Mouse (Mus musculus): ENCODE data around the gene Adamtsl1.
A peak's percentile ranks its signal among the peaks of the same experiment; 100 is the strongest.

The Adamtsl1 gene

DNA sequence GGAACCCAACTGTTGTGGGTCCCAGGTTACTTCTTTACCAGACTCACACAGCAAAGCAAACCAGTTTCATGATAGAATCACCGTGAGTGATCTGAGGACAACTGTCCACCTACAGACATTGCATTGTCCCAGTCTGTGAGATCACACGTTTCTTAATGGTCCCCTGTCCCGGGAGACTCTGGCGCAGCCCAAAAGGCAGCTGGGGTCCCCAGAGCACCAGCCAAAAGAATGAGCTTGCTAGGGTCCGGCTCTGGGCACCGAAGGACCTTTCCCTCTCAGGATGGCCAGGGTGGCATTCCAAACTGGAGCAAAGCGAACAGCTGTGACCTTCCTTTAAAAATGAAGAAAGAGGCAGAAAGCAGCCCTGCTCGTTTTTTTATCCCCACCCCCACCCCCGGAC lies at the start of gene Adamtsl1:
Gene Adamtsl1, plus strand, starts transcription at position 381 of the 400 bp plus-strand sequence.
- DNase-seq (ENCODE audit: low spot score) = no peak

- DNase-seq (ENCODE audit: low spot score) = no peak
Measured at GRCm38 (mm10) chr4:85483586-85483985, 30.4 kb upstream of the Adamtsl1 start.

- DNase-seq (ENCODE audit: low spot score) = peak; percentile 41
Measured at GRCm38 (mm10) chr4:85486316-85486946, 27.5 kb upstream of the Adamtsl1 start.

DNA sequence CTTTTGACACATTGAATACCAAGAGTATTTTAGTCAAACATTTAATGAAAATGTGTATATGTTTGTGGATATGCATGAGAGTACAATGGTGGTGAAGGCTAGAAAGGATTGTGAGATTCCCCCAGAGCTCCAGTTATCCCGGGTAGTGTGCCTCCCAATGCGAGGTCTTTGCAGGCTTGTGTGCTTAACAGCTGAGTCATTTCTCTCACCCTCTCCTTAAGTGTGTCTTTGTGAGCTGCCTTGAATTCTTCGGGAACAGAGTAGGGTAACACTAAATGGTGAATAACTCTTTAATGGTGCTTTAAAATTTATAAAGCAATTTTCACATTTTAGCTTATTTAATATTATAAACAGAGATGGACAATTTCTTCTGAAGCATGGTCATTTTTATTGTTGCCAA lies 8.3 kb upstream of the Adamtsl1 start:
- no peak for DNase-seq (ENCODE audit: low spot score)

DNA sequence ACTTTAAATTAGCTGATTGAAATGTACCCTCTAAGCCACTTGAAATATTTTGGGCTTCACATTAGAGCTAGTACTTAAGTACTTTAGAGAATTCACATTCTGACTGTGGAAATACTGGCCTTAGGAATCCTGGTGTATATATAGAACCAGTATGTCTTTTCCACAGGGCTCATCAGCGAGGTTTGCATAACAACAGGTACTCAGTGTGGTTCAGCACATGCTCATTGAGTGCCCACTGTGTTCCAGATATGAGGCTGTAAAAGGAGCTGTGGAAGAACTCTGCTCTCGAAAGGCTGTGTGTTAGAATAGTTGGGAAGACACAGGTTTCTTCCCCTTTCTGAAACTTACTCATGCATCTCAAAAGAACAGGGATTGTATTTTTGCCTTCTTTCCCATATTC lies 7.0 kb upstream of the Adamtsl1 start:
- no peak for DNase-seq (ENCODE audit: low spot score)

- DNase-seq (ENCODE audit: low spot score) = no peak
Measured at GRCm38 (mm10) chr4:85507491-85507890, 6.5 kb upstream of the Adamtsl1 start.

GRCm38 (mm10) chr4:85513288-85513687 lies 684 bp upstream of the Adamtsl1 start:
- DNase-seq (ENCODE audit: low spot score) = no peak

DNA sequence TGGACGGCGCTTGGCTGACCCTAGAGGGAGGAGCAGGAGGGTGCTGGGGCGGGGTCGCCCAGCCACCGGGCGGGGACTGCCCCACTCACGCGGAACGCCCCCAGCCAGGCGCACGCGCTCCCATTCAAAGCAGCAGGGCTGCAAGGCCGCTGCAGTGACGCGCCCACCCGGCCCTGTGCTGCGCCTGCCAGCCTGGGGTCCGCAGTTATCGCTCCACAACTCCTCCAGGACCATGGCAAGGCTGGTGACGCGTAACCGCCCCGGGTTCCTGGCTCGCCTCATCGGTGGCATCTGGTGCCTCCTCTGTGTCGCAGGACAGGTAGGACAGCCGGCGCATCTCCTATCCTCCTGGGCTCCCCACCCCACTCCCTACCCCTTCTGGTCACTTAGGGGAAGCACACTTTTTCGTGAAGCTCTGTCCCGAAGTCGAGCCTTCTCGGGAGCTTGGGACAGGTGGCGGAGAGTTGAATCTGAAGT lies 271 bp downstream of the Adamtsl1 start:
- DNase-seq (ENCODE audit: low spot score) = no peak

DNA sequence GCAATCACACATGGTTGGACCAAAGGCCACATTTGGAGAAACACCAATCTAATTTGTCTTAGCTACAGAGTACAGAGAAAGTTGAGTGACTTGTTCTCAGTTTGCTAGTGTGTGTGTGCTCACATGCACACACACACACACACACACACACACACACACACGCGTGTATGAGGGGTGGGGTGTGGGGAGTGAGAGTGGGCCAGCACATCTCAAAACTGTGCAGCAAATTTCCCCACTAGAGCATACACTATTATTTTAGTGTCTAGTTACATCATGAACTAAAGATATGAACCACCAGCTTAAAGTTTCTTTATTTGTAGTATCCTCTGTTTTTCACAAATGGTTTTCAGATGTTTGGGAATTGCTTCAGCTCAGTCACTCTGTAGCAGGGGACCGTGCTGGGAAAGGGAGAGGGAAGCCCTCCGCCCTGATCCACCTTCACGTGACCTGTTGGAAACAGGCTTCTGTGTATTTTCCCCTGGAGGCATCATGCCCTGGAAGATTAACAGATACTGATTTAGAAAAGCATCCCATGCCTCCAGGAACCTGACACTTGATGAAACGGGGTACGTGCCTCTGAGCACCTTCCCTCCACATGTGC lies 13.1 kb downstream of the Adamtsl1 start:
- DNase-seq (ENCODE audit: low spot score) = no peak

DNA sequence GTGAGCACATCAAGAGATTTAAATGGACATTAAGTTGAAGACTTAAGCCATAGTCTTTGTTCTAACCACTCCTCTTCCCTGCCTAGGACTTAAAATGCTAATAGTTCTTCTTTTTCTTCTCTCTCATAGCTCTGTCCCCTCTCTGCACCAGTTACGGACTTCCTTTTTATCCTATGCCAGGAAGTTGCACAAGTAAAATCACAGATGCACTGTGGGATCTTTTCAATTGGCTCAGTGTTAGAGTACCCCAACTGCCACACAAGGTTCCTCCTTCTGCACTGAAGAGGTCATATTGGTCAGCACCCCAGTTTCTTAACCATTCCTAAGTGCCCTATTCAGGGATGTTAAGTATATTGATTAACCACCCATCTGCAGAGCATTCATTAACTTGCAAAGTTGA lies 15.9 kb downstream of the Adamtsl1 start:
- no peak for DNase-seq (ENCODE audit: low spot score)

DNA sequence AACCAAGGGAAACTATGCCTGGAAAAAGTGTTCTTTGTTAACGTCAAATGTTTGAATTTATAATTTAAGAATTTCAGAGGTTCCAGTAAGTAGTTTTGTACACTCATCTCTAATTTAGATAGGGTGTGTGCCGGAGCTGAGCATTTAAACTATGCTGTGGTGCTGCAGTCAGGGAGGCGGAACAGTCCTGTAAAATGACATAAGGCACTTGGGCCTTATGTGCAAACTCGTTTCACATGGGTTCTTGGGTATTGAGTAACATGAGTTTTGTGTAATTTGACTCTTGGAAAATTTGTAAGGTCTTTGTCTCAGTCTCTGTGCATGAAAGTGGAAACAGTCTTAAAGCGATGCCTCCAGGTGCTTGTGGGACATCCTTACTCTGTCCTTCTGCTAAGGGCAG lies 25.7 kb downstream of the Adamtsl1 start:
- DNase-seq (ENCODE audit: low spot score) = no peak

- DNase-seq (ENCODE audit: low spot score) = no peak
Measured at GRCm38 (mm10) chr4:85543221-85543620, 29.2 kb downstream of the Adamtsl1 start.

DNA sequence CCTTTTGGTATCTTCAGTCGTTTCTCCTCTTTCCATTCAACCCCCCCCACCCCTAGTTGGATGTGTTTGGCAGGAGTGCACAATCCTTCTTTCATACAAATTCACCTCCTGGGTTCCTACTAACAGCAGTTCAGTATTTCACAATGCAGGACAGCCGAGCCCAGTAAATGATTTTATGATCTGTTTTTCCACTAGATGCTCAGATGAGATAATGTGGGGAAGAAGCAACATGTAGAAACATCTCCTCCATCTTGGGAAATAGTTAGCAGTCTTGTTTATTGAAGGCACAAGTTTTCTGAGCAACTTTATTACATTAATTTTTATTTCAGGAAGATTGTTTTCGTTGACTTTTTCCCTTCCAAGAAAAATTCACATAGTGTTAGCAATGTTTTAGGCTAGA lies 40.7 kb downstream of the Adamtsl1 start:
- no peak for DNase-seq (ENCODE audit: low spot score)

DNA sequence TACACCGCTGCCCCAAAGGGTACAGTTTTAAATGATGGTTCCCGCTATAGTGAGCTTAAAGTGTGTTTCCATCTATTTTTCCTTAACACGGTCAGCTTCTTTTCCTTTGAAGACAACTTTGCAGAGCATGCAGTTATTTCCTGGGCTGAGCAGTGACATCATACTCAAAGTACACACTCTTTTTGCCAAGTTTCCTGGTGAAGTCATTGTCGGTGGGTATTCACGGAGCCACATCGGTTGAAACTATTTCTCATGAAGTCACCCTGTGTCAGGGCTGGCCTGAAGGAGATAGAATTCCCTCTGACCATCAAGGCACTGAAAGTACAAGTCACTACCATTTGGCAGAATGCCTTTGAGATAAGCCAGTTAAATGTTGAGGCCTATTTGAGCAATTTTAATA lies 45.8 kb downstream of the Adamtsl1 start:
- DNase-seq (ENCODE audit: low spot score) = no peak

- no peak for DNase-seq (ENCODE audit: low spot score)
Measured at GRCm38 (mm10) chr4:85585426-85585825, 71.5 kb downstream of the Adamtsl1 start.

DNA sequence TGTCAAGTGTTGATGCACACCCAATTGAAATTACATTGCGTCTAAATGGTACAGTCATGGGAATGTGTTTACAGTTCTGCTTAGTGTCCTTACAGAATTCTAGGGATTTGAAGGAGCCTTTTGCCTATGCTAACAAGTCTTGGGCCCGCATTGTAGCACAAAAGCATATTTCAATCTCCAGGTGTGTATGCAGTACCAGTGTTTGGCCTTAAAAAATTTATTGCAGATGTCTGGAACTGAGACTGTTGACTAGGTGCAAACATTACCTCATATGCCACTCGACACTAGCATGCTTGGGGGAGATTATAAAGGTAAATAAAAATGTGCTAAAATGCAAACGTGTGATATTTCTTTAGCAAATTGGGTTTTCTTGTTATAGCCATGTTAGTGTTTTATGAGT lies 75.0 kb downstream of the Adamtsl1 start:
- no peak for DNase-seq (ENCODE audit: low spot score)

- no peak for DNase-seq (ENCODE audit: low spot score)
Measured at GRCm38 (mm10) chr4:85591037-85591436, 77.1 kb downstream of the Adamtsl1 start.

DNA sequence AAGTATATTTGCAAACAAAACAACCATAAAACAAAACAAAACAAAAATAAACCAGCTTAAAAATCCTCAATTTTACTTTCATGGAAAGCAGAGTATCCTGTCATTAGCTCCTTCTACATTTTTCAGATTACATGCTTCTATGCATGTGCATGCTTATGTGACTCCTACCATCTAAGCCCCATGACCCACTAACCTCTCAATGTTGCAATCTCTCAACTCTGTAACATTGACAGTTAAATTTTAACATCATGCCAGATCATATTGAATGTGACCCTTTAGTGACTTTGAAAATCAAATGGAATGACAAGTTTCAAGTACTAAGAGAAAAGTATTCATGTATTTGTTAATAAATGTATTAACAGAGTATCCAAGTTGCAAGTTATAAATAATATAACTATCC lies 80.2 kb downstream of the Adamtsl1 start:
- DNase-seq (ENCODE audit: low spot score) = no peak

- DNase-seq (ENCODE audit: low spot score) = no peak
Measured at GRCm38 (mm10) chr4:85613331-85613730, 99.4 kb downstream of the Adamtsl1 start.

- no peak for DNase-seq (ENCODE audit: low spot score)
Measured at GRCm38 (mm10) chr4:85618746-85619145, 104.8 kb downstream of the Adamtsl1 start.

GRCm38 (mm10) chr4:85619261-85619660 lies 105.3 kb downstream of the Adamtsl1 start:
- DNase-seq (ENCODE audit: low spot score) = no peak

DNA sequence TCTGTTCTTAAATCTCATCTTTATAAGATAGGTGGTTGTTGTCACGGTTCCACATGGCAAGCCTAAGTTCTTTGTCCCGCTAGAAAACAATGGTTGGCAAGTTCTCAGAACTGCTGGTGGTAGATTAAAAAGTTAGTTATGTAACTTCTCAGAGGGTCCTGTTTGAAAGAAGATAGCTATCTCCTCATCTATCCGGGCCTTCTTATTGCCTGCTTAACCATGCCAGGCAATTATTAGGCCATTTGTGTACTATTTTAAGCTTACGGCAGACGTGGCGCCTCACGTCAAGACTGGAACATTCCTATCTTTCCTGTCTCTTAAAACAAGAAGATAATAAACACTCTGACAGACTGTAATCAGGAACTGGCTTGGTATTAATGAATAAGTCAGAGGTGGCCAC lies 115.4 kb downstream of the Adamtsl1 start:
- DNase-seq (ENCODE audit: low spot score) = no peak

DNA sequence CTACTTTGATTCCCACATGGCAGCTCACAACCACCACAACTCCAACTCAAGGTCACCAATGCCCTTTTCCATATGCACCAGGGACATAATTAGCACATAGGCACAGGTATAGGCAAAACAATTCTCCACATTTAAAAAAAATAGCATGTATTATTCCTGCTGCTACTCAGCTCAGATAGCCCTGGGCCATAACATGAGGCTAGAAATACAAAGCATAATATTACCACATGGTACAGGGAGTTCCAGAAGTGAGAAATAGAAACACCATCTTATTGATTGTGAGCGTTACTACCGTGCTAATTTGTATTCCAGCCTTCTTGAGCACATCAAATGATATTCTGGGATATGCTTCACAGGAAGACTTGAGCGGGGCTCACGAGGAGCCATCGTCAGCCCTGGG lies 155.3 kb downstream of the Adamtsl1 start:
- no peak for DNase-seq (ENCODE audit: low spot score)

DNA sequence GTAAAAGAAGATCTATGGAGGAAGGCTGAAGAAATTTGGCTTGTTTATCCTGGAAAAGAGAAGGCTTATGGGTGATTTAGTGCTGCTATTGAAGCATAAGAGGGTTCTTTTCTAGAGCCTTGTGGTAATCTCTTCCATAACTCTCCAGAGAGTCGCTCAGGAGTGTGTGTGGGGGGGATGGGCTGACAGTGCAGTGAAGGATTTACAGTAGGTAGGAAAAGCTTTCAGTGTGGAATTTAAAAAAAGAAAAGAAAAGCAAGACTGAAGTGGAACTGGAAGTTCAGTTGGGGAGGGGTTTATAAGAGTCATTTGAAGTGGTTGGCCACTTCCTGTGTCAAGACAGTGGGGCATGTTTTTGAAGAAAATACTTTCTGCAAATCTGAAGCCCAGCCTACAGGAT lies 155.8 kb downstream of the Adamtsl1 start:
- no peak for DNase-seq (ENCODE audit: low spot score)

Data from layer of hippocampus, adult 11-12 months (tissue).